In genomic region chr7:4239038-4239721, GRCm38 (mm10) we compare ENCODE assay signal across 16 mouse cellular contexts. TPM values are rescaled to one million over a fixed set of nuclear protein-coding genes. Genes with fewer than 3 reads are reported as not detected.
DNase-seq lines count a peak whose midpoint lies in the region; ATAC-seq and TF ChIP-seq lines count a peak whose summit lies in the region.
"Had no signal": no experiment of that assay in that cellular context is flagged by ENCODE, and none has a peak within 500 bp of the region (broad histone marks: within the 10 kb centered on the region; RNA-seq: fewer than 3 reads in every experiment).

No protein-coding gene starts in this region.

- WGBS in heart, embryonic 12.5 days: 56% methylated on average over 6 of the region's 6 CpGs
- 40% methylated on average over 6 of the region's 6 CpGs for WGBS in lung, adult 2 months
- 34% methylated on average over 6 of the region's 6 CpGs for WGBS in liver, embryonic 16.5 days (ENCODE audit: insufficient replicate concordance)
- 59% methylated on average over 6 of the region's 6 CpGs for WGBS in stomach, embryonic 16.5 days
- WGBS in limb, embryonic 10.5 days: 78% methylated on average over 6 of the region's 6 CpGs
- WGBS in forebrain, embryonic 15.5 days: 80% methylated on average over 6 of the region's 6 CpGs

- peak; percentile 36 to 52 for DNase-seq in heart, adult 18-20 months
- DNase-seq in lung, adult 18-20 months: peak; percentile 21 to 31
- DNase-seq in lung, adult 2 months: no peak
- no peak for DNase-seq in limb, embryonic 10.5 days (ENCODE audit: low spot score)
- DNase-seq: cerebellum, adult 11-12 months; lung, embryonic 14.5 days; thymus, postnatal 14 days had no signal

- H3K9ac ChIP-seq in heart, embryonic 12.5 days: no peak overlapping the region
- H3K9ac ChIP-seq in liver, embryonic 16.5 days (ENCODE audit: low read depth, low read length): no peak overlapping the region
- no peak overlapping the region for H3K9ac ChIP-seq in stomach, embryonic 16.5 days (ENCODE audit: low read length)
- H3K9ac ChIP-seq in forebrain, embryonic 15.5 days (replicated peaks): no peak overlapping the region
- H3K9ac ChIP-seq: hindbrain, embryonic 14.5 days; lung, embryonic 14.5 days; neural tube, embryonic 13.5 days had no signal

- no peak for TF ChIP-seq POLR2A in lung, adult 2 months (IDR thresholded peaks at IDR 0.05; ENCODE audit: borderline replicate concordance, extremely low read depth, low read depth, low read length)

- H3K4me1 ChIP-seq in heart, embryonic 12.5 days (replicated peaks): no peaks in the 10 kb centered on the region
- H3K4me1 ChIP-seq in lung, adult 2 months (ENCODE audit: control insufficient read depth, insufficient read depth, low read length): no peaks in the 10 kb centered on the region
- H3K4me1 ChIP-seq in liver, embryonic 16.5 days (ENCODE audit: control insufficient read depth, low read depth, low read length): no peaks in the 10 kb centered on the region
- H3K4me1 ChIP-seq in stomach, embryonic 16.5 days (ENCODE audit: control insufficient read depth, insufficient read depth, low read length): no peaks in the 10 kb centered on the region
- no peaks in the 10 kb centered on the region for H3K4me1 ChIP-seq in limb, embryonic 10.5 days
- H3K4me1 ChIP-seq in forebrain, embryonic 15.5 days: no peaks in the 10 kb centered on the region
- H3K4me1 ChIP-seq: neural tube, embryonic 13.5 days had no signal

- H3K36me3 ChIP-seq in heart, embryonic 12.5 days: no peaks in the 10 kb centered on the region
- no peaks in the 10 kb centered on the region for H3K36me3 ChIP-seq in liver, embryonic 16.5 days (ENCODE audit: control insufficient read depth, insufficient read depth)
- no peaks in the 10 kb centered on the region for H3K36me3 ChIP-seq in stomach, embryonic 16.5 days (ENCODE audit: control insufficient read depth, insufficient read depth, low read length)
- H3K36me3 ChIP-seq in limb, embryonic 10.5 days: no peaks in the 10 kb centered on the region
- no peaks in the 10 kb centered on the region for H3K36me3 ChIP-seq in forebrain, embryonic 15.5 days
- H3K36me3 ChIP-seq: neural tube, embryonic 13.5 days had no signal

- no peak overlapping the region for H3K4me3 ChIP-seq in heart, embryonic 12.5 days
- no peak overlapping the region for H3K4me3 ChIP-seq in lung, adult 2 months (replicated peaks; ENCODE audit: extremely low read depth, low read depth, low read length)
- no peak overlapping the region for H3K4me3 ChIP-seq in liver, embryonic 16.5 days (ENCODE audit: low read depth, low read length)
- no peak overlapping the region for H3K4me3 ChIP-seq in stomach, embryonic 16.5 days (replicated peaks; ENCODE audit: low read length)
- H3K4me3 ChIP-seq in limb, embryonic 10.5 days: no peak overlapping the region
- H3K4me3 ChIP-seq in forebrain, embryonic 15.5 days: no peak overlapping the region
- H3K4me3 ChIP-seq: heart, adult 2 months; neural tube, embryonic 13.5 days had no signal

- no peak for ATAC-seq in heart, embryonic 12.5 days (ENCODE audit: insufficient number of reproducible peaks, low FRiP score)
- ATAC-seq in liver, embryonic 16.5 days (ENCODE audit: low read depth): peak; percentile 95
- ATAC-seq in stomach, embryonic 16.5 days (ENCODE audit: insufficient read depth, low FRiP score): peak; percentile 33; the same call in 1 of the 2 replicates
- no peak for ATAC-seq in forebrain, embryonic 15.5 days (replicated peaks)
- ATAC-seq: midbrain, embryonic 16.5 days had no signal

- no peaks in the 10 kb centered on the region for H3K27me3 ChIP-seq in heart, embryonic 12.5 days (replicated peaks)
- H3K27me3 ChIP-seq in liver, embryonic 16.5 days (ENCODE audit: control insufficient read depth, insufficient read depth, low read depth, low read length): no peaks in the 10 kb centered on the region
- H3K27me3 ChIP-seq in stomach, embryonic 16.5 days (ENCODE audit: control insufficient read depth, insufficient read depth, low read length): no peaks in the 10 kb centered on the region
- H3K27me3 ChIP-seq in limb, embryonic 10.5 days (ENCODE audit: low read depth, poor library complexity, severe bottlenecking): no peaks in the 10 kb centered on the region
- no peaks in the 10 kb centered on the region for H3K27me3 ChIP-seq in forebrain, embryonic 15.5 days
- H3K27me3 ChIP-seq: neural tube, embryonic 13.5 days had no signal

- no peak overlapping the region for H3K4me2 ChIP-seq in heart, embryonic 12.5 days
- H3K4me2 ChIP-seq in liver, embryonic 16.5 days (ENCODE audit: low read depth, low read length): no peak overlapping the region
- no peak overlapping the region for H3K4me2 ChIP-seq in stomach, embryonic 16.5 days (ENCODE audit: low read depth, low read length)
- no peak overlapping the region for H3K4me2 ChIP-seq in forebrain, embryonic 15.5 days (replicated peaks)
- H3K4me2 ChIP-seq: hindbrain, embryonic 14.5 days; lung, embryonic 14.5 days; neural tube, embryonic 13.5 days had no signal

- TF ChIP-seq CTCF in lung, adult 2 months (IDR thresholded peaks at IDR 0.05; ENCODE audit: insufficient read depth, low read length): no peak

- H3K9me3 ChIP-seq in heart, embryonic 12.5 days (replicated peaks): no peaks in the 10 kb centered on the region
- H3K9me3 ChIP-seq in liver, embryonic 16.5 days (replicated peaks; ENCODE audit: control insufficient read depth, low read length): no peaks in the 10 kb centered on the region
- no peaks in the 10 kb centered on the region for H3K9me3 ChIP-seq in stomach, embryonic 16.5 days (replicated peaks; ENCODE audit: control insufficient read depth, low read length)
- no peaks in the 10 kb centered on the region for H3K9me3 ChIP-seq in limb, embryonic 10.5 days (replicated peaks)
- no peaks in the 10 kb centered on the region for H3K9me3 ChIP-seq in forebrain, embryonic 15.5 days
- H3K9me3 ChIP-seq: neural tube, embryonic 13.5 days had no signal

- no peak overlapping the region for H3K27ac ChIP-seq in heart, embryonic 12.5 days (ENCODE audit: poor library complexity, severe bottlenecking)
- 0 out of 2 replicates have a peak overlapping the region, but pooled peaks have one; percentile 23 for H3K27ac ChIP-seq in liver, embryonic 16.5 days (ENCODE audit: low read length)
- H3K27ac ChIP-seq in stomach, embryonic 16.5 days (ENCODE audit: low read length): no peak overlapping the region
- H3K27ac ChIP-seq in limb, embryonic 10.5 days: no peak overlapping the region
- H3K27ac ChIP-seq in forebrain, embryonic 15.5 days (replicated peaks): no peak overlapping the region
- H3K27ac ChIP-seq: heart, adult 2 months; hindbrain, embryonic 14.5 days; neural tube, embryonic 13.5 days had no signal

RNA-seq across cellular contexts. Expression of gene Lilra5, which starts 1.6 kb away (rescaled TPM):
- total RNA-seq in heart, adult 18-20 months (2021): 1 to 10 TPM in 1 of 2 experiments, under 1 TPM in 1; 0.69 to 1.3 TPM
- 0.08 TPM in 1 of 2 replicates, not detected in the other for polyA plus RNA-seq in heart, embryonic 12.5 days (2016; fragmentation: Nextera tagmentation; extraction: Ambion mirVana)
- polyA plus RNA-seq in lung, adult 2 months (2012; rRNA removed): 3.1 and 3.3 TPM in 2 replicates
- 0.92 TPM in 2 replicates for polyA plus RNA-seq in liver, embryonic 16.5 days (2015; fragmentation: Nextera tagmentation; extraction: Ambion mirVana)
- polyA plus RNA-seq in stomach, embryonic 16.5 days (2015; fragmentation: Nextera tagmentation; extraction: Ambion mirVana): 0.24 and 0.26 TPM in 2 replicates
- not detected in 2 replicates for polyA plus RNA-seq in limb, embryonic 10.5 days (2016; fragmentation: Nextera tagmentation; extraction: Ambion mirVana)
- polyA plus RNA-seq in forebrain, embryonic 15.5 days (2015; fragmentation: Nextera tagmentation; extraction: Ambion mirVana): 0.11 TPM in 1 of 2 replicates, not detected in the other
- polyA plus RNA-seq: kidney, embryonic 14.5 days; lung, embryonic 14.5 days; neural tube, embryonic 13.5 days had no signal

Comparison
In these comparisons a context has a peak if more than half of its experiments do, and no peak if none do; other contexts are left out.
1. DNase-seq: peak in heart, adult 18-20 months (2 of 2) and lung, adult 18-20 months (2 of 2); none in lung, adult 2 months (single experiment) and limb, embryonic 10.5 days (single experiment).
2. ATAC-seq: peak in liver, embryonic 16.5 days (single experiment) and stomach, embryonic 16.5 days (single experiment); none in heart, embryonic 12.5 days (single experiment) and forebrain, embryonic 15.5 days (single experiment).